Mouse (Mus musculus) kidney, postnatal 0 days (tissue): ENCODE data around the gene Kif1b. TPM values are rescaled to one million over a fixed set of nuclear protein-coding genes. Genes with fewer than 3 reads are reported as not detected.

Source experiments
- ATAC-seq: fragments of 200-750 bp; cut with Nextera tagmentation; replicated peaks from 2 replicates; pipeline ENCODE4 v1.8.0; 2017; ENCODE audit warnings: low read depth, moderate number of reproducible peaks, moderate TSS enrichment, moderate library complexity; ENCODE audit not compliant: low FRiP score
- DNase-seq: peaks from one replicate; pipeline ENCODE4 v3.0.0-alpha.2; 2016; ENCODE audit warnings: low spot score
- H3K27ac ChIP-seq: fragments of 300-500 bp; sonication (generic); 2 replicates; pipeline ENCODE4 v1.5.1; 2014; ENCODE audit warnings: mild to moderate bottlenecking
- H3K27me3 ChIP-seq: fragments of 300-500 bp; sonication (generic); 2 replicates; pipeline ENCODE4 v1.6.1; 2014; ENCODE audit warnings: low read length, mixed read lengths; ENCODE audit not compliant: insufficient read depth
- H3K36me3 ChIP-seq: fragments of 300-500 bp; sonication (generic); 2 replicates; pipeline ENCODE4 v1.6.1; 2014; ENCODE audit warnings: low read length, mixed read lengths; ENCODE audit not compliant: insufficient read depth
- H3K4me1 ChIP-seq: fragments of 300-500 bp; sonication (generic); replicated peaks from 2 replicates; pipeline ENCODE4 v1.6.1; 2014; ENCODE audit warnings: antibody characterized with exemption, low read length, mixed read lengths; ENCODE audit not compliant: insufficient read depth
- H3K4me2 ChIP-seq: fragments of 300-500 bp; sonication (generic); 2 replicates; pipeline ENCODE4 v1.6.1; 2014; ENCODE audit warnings: mild to moderate bottlenecking, low read length, moderate library complexity, mixed read lengths
- H3K4me3 ChIP-seq: fragments of 300-500 bp; sonication (generic); replicated peaks from 2 replicates; pipeline ENCODE4 v1.5.1; 2014; ENCODE audit warnings: low read depth, low read length
- H3K9ac ChIP-seq: fragments of 300-500 bp; sonication (generic); 2 replicates; pipeline ENCODE4 v1.6.1; 2014; ENCODE audit warnings: low read depth, low read length
- H3K9me3 ChIP-seq: fragments of 300-500 bp; sonication (generic); replicated peaks from 2 replicates; pipeline ENCODE4 v1.6.1; 2016; ENCODE audit warnings: low read length, inconsistent platforms, mixed read lengths
- CTCF ChIP-seq: IDR thresholded peaks from 2 replicates; pipeline ENCODE4 v1.5.1; 2016; ENCODE audit warnings: antibody characterized with exemption, low read depth, mild to moderate bottlenecking, moderate library complexity
- WGBS: fragments of 180-500 bp; shearing (Covaris S2); extraction: QIAGEN DNeasy Blood & Tissue Kit; methylation state at CpG from one replicate; pipeline ENCODE4 v1.1.7; 2014; 5-methylcytosine and 5-hydroxymethylcytosine counted together
- polyA plus RNA-seq: library from polyadenylated mRNA; unstranded; fragments of >200 nt; fragmentation: Nextera tagmentation; extraction: Ambion mirVana; gene quantifications from 2 replicates; pipeline ENCODE4 v1.2.1, GENCODE M21; 2015

The Kif1b gene
- polyA plus RNA-seq, 1 experiment from 2014 or later, result 19.9 TPM

GRCm38 (mm10) chr4:149340680-149341079 is 33.2 kb upstream of the Kif1b start:
- Histone ChIP-seq H3K4me3 (no peak overlapping the region), H3K27me3 (no peaks in the 10 kb centered on the region), H3K9me3 (no peaks in the 10 kb centered on the region), H3K4me1 (no peaks in the 10 kb centered on the region), H3K36me3 (peaks cover 72% of the 10 kb centered on the region), H3K27ac (no peak overlapping the region), H3K9ac (no peak overlapping the region), H3K4me2 (no peak overlapping the region)
- ATAC-seq (no peak), DNase-seq (no peak)
- no peak for TF ChIP-seq CTCF
- WGBS, result 67% methylated on average over 2 of the region's 2 CpGs

GRCm38 (mm10) chr4:149339426-149340214 is 32.1 kb upstream of the Kif1b start:
- Histone ChIP-seq H3K4me3 (no peak overlapping the region), H3K4me2 (no peak overlapping the region), H3K9ac (no peak overlapping the region), H3K27ac (no peak overlapping the region), H3K27me3 (no peaks in the 10 kb centered on the region), H3K4me1 (no peaks in the 10 kb centered on the region), H3K9me3 (no peaks in the 10 kb centered on the region), H3K36me3 (peaks cover 75% of the 10 kb centered on the region)
- 61% methylated on average over 5 of the region's 5 CpGs for WGBS
- ATAC-seq (no peak), DNase-seq (no peak)
- TF ChIP-seq CTCF, result no peak

- H3K27me3 ChIP-seq, result no peaks in the 10 kb centered on the region
- DNase-seq (no peak), ATAC-seq (no peak)
- peaks cover 74% of the 10 kb centered on the region for H3K36me3 ChIP-seq
- TF ChIP-seq CTCF, result no peak
- 92% methylated on average over 2 of the region's 2 CpGs for WGBS
- no peak overlapping the region for H3K4me2 ChIP-seq
- H3K9me3 ChIP-seq, result no peaks in the 10 kb centered on the region
- no peak overlapping the region for H3K27ac ChIP-seq
- H3K4me1 ChIP-seq, result no peaks in the 10 kb centered on the region
- H3K9ac ChIP-seq, result no peak overlapping the region
- H3K4me3 ChIP-seq, result no peak overlapping the region
These were observed 30.6 kb upstream of the Kif1b start for GRCm38 (mm10) chr4:149338137-149338536.

GRCm38 (mm10) chr4:149337353-149337752 is 29.9 kb upstream of the Kif1b start:
- TF ChIP-seq CTCF, result no peak
- no peak overlapping the region for H3K9ac ChIP-seq
- DNase-seq (no peak), ATAC-seq (no peak)
- no peaks in the 10 kb centered on the region for H3K27me3 ChIP-seq
- H3K4me3 ChIP-seq, result no peak overlapping the region
- H3K36me3 ChIP-seq, result peaks cover 74% of the 10 kb centered on the region
- H3K4me2 ChIP-seq, result no peak overlapping the region
- H3K9me3 ChIP-seq, result no peaks in the 10 kb centered on the region
- 80% methylated on average over 9 of the region's 9 CpGs for WGBS
- no peak overlapping the region for H3K27ac ChIP-seq
- no peaks in the 10 kb centered on the region for H3K4me1 ChIP-seq

GRCm38 (mm10) chr4:149336302-149336701 is 28.8 kb upstream of the Kif1b start:
- Histone ChIP-seq H3K9ac (no peak overlapping the region), H3K9me3 (no peaks in the 10 kb centered on the region), H3K27me3 (no peaks in the 10 kb centered on the region), H3K27ac (no peak overlapping the region), H3K4me3 (no peak overlapping the region), H3K4me1 (no peaks in the 10 kb centered on the region), H3K36me3 (peaks cover 74% of the 10 kb centered on the region), H3K4me2 (no peak overlapping the region)
- TF ChIP-seq CTCF, result no peak
- DNase-seq (no peak), ATAC-seq (no peak)
- WGBS, result 94% methylated on average over 7 of the region's 7 CpGs

- no peaks in the 10 kb centered on the region for H3K4me1 ChIP-seq
- TF ChIP-seq CTCF, result no peak
These were observed 27.4 kb upstream of the Kif1b start for GRCm38 (mm10) chr4:149334881-149335280.

More at GRCm38 (mm10) chr4:149334881-149335280, 27.4 kb upstream of the Kif1b start:
- H3K27me3 ChIP-seq, result no peaks in the 10 kb centered on the region
- peaks cover 81% of the 10 kb centered on the region for H3K36me3 ChIP-seq
- ATAC-seq (no peak), DNase-seq (no peak)
- no peak overlapping the region for H3K27ac ChIP-seq
- no peak overlapping the region for H3K4me2 ChIP-seq
- no peak overlapping the region for H3K9ac ChIP-seq
- H3K9me3 ChIP-seq, result no peaks in the 10 kb centered on the region
- H3K4me3 ChIP-seq, result no peak overlapping the region
- whole genome bisulfite sequencing, result 92% methylated on average over 11 of the region's 11 CpGs
